23 mouse cellular contexts compared by ENCODE assay signal in genomic region chr1:146523727-146524573, GRCm38 (mm10). TPM values are rescaled to one million over a fixed set of nuclear protein-coding genes. Genes with fewer than 3 reads are reported as not detected.
DNase-seq lines count a peak whose midpoint lies in the region; ATAC-seq and TF ChIP-seq lines count a peak whose summit lies in the region.
"Had no signal": no experiment of that assay in that cellular context is flagged by ENCODE, and none has a peak within 500 bp of the region (broad histone marks: within the 10 kb centered on the region; RNA-seq: fewer than 3 reads in every experiment).

No protein-coding gene starts in this region.

- no peak overlapping the region for H3K9ac ChIP-seq in forebrain, embryonic 11.5 days (ENCODE audit: low read length)
- H3K9ac ChIP-seq in hindbrain, postnatal 0 days (replicated peaks; ENCODE audit: low read length) = no peak overlapping the region
- no peak overlapping the region for H3K9ac ChIP-seq in neural tube, embryonic 14.5 days (replicated peaks; ENCODE audit: low read depth, low read length)
- H3K9ac ChIP-seq: embryonic facial prominence, embryonic 12.5 days; forebrain, embryonic 15.5 days; heart, embryonic 13.5 days; intestine, embryonic 15.5 days had no signal

- peak; percentile 72 for ATAC-seq in forebrain, embryonic 11.5 days (replicated peaks; ENCODE audit: low FRiP score)
- no peak for ATAC-seq in hindbrain, postnatal 0 days
- ATAC-seq in neural tube, embryonic 14.5 days (ENCODE audit: low read depth) = 0 out of 2 replicates have a peak, but pooled peaks have one; percentile 31
- ATAC-seq: activated CD4-positive, CD25-positive, alpha-beta regulatory T cell, adult 4 months; forebrain, embryonic 15.5 days; intestine, embryonic 15.5 days; Patski had no signal

- no peaks in the 10 kb centered on the region for H3K36me3 ChIP-seq in forebrain, embryonic 11.5 days (ENCODE audit: control insufficient read depth, insufficient read depth, low read length)
- no peaks in the 10 kb centered on the region for H3K36me3 ChIP-seq in forebrain, embryonic 10.5 days (replicated peaks)
- H3K36me3 ChIP-seq in hindbrain, postnatal 0 days (ENCODE audit: insufficient read depth, low read length) = no peaks in the 10 kb centered on the region
- no peaks in the 10 kb centered on the region for H3K36me3 ChIP-seq in hindbrain, embryonic 10.5 days
- H3K36me3 ChIP-seq in neural tube, embryonic 14.5 days (ENCODE audit: control insufficient read depth, insufficient read depth, low read length) = no peaks in the 10 kb centered on the region
- H3K36me3 ChIP-seq: embryonic facial prominence, embryonic 12.5 days; forebrain, embryonic 15.5 days; heart, embryonic 13.5 days; intestine, embryonic 15.5 days had no signal

- H3K4me1 ChIP-seq in forebrain, embryonic 11.5 days (replicated peaks; ENCODE audit: control insufficient read depth, insufficient read depth, low read length) = no peaks in the 10 kb centered on the region
- peaks cover 8% of the 10 kb centered on the region for H3K4me1 ChIP-seq in forebrain, embryonic 10.5 days
- H3K4me1 ChIP-seq in hindbrain, postnatal 0 days (ENCODE audit: insufficient read depth, low read length) = no peaks in the 10 kb centered on the region
- no peaks in the 10 kb centered on the region for H3K4me1 ChIP-seq in hindbrain, embryonic 10.5 days (replicated peaks)
- no peaks in the 10 kb centered on the region for H3K4me1 ChIP-seq in neural tube, embryonic 14.5 days (ENCODE audit: control insufficient read depth, insufficient read depth, low read length)
- H3K4me1 ChIP-seq: embryonic facial prominence, embryonic 12.5 days; forebrain, embryonic 15.5 days; heart, embryonic 13.5 days; intestine, embryonic 15.5 days had no signal

- TF ChIP-seq CTCF in hindbrain, postnatal 0 days (IDR thresholded peaks at IDR 0.05; ENCODE audit: low read depth) = no peak

- no peak for DNase-seq in forebrain, embryonic 11.5 days (ENCODE audit: low spot score)
- no peak for DNase-seq in forebrain, embryonic 10.5 days (ENCODE audit: extremely low spot score, low spot score)
- peak; percentile 30 for DNase-seq in hindbrain, postnatal 0 days (ENCODE audit: low spot score)
- no peak for DNase-seq in hindbrain, embryonic 10.5 days (ENCODE audit: low spot score)
- no peak for DNase-seq in neural tube, embryonic 10.5 days (ENCODE audit: extremely low spot score, low spot score)
- DNase-seq in ovary, adult 18-20 months (ENCODE audit: low spot score) = no peak
- no peak for DNase-seq in Muller cell, postnatal 12 days (ENCODE audit: inconsistent ontology term)
- DNase-seq: adrenal gland, postnatal 14 days; cerebellum, adult 11 months; cerebellum, adult 8-10 months; gastrocnemius, postnatal 36 days; heart, adult 11 months; heart, postnatal 4 days had no signal

- H3K9me3 ChIP-seq in forebrain, embryonic 11.5 days (ENCODE audit: control insufficient read depth, low read length) = no peaks in the 10 kb centered on the region
- H3K9me3 ChIP-seq in forebrain, embryonic 10.5 days = no peaks in the 10 kb centered on the region
- no peaks in the 10 kb centered on the region for H3K9me3 ChIP-seq in hindbrain, postnatal 0 days (ENCODE audit: low read length)
- no peaks in the 10 kb centered on the region for H3K9me3 ChIP-seq in hindbrain, embryonic 10.5 days
- H3K9me3 ChIP-seq in neural tube, embryonic 14.5 days (ENCODE audit: control insufficient read depth, low read length) = no peaks in the 10 kb centered on the region
- H3K9me3 ChIP-seq: embryonic facial prominence, embryonic 12.5 days; forebrain, embryonic 15.5 days; heart, embryonic 13.5 days; intestine, embryonic 15.5 days had no signal

- no peak overlapping the region for H3K4me2 ChIP-seq in forebrain, embryonic 11.5 days (ENCODE audit: low read depth, low read length, severe bottlenecking)
- no peak overlapping the region for H3K4me2 ChIP-seq in hindbrain, postnatal 0 days (ENCODE audit: low read depth, low read length)
- H3K4me2 ChIP-seq in neural tube, embryonic 14.5 days (ENCODE audit: low read depth, low read length) = no peak overlapping the region
- H3K4me2 ChIP-seq: embryonic facial prominence, embryonic 12.5 days; forebrain, embryonic 15.5 days; heart, embryonic 13.5 days; intestine, embryonic 15.5 days had no signal

- H3K27me3 ChIP-seq in forebrain, embryonic 11.5 days (ENCODE audit: control insufficient read depth, insufficient read depth, low read length) = no peaks in the 10 kb centered on the region
- H3K27me3 ChIP-seq in forebrain, embryonic 10.5 days (ENCODE audit: poor library complexity, severe bottlenecking) = no peaks in the 10 kb centered on the region
- no peaks in the 10 kb centered on the region for H3K27me3 ChIP-seq in hindbrain, postnatal 0 days (ENCODE audit: insufficient read depth, low read length)
- H3K27me3 ChIP-seq in hindbrain, embryonic 10.5 days (ENCODE audit: insufficient read depth, poor library complexity, severe bottlenecking) = no peaks in the 10 kb centered on the region
- H3K27me3 ChIP-seq in neural tube, embryonic 14.5 days (ENCODE audit: control insufficient read depth, insufficient read depth, low read length) = no peaks in the 10 kb centered on the region
- H3K27me3 ChIP-seq: embryonic facial prominence, embryonic 12.5 days; forebrain, embryonic 15.5 days; heart, embryonic 13.5 days; intestine, embryonic 15.5 days; Patski had no signal

- no peak overlapping the region for H3K27ac ChIP-seq in forebrain, embryonic 11.5 days (ENCODE audit: low read depth, low read length)
- no peak overlapping the region for H3K27ac ChIP-seq in forebrain, embryonic 10.5 days
- H3K27ac ChIP-seq in hindbrain, postnatal 0 days = no peak overlapping the region
- no peak overlapping the region for H3K27ac ChIP-seq in hindbrain, embryonic 10.5 days
- no peak overlapping the region for H3K27ac ChIP-seq in neural tube, embryonic 14.5 days (ENCODE audit: low read depth, low read length)
- H3K27ac ChIP-seq: embryonic facial prominence, embryonic 12.5 days; forebrain, embryonic 15.5 days; heart, embryonic 13.5 days; intestine, embryonic 15.5 days had no signal

- 54% methylated on average over 11 of the region's 11 CpGs for WGBS in forebrain, embryonic 11.5 days
- 56% methylated on average over 11 of the region's 11 CpGs for WGBS in forebrain, embryonic 10.5 days
- WGBS in hindbrain, postnatal 0 days = 68% methylated on average over 11 of the region's 11 CpGs
- 68% methylated on average over 11 of the region's 11 CpGs for WGBS in hindbrain, embryonic 10.5 days
- 71% methylated on average over 11 of the region's 11 CpGs for WGBS in neural tube, embryonic 14.5 days

- no peak overlapping the region for H3K4me3 ChIP-seq in forebrain, embryonic 11.5 days (ENCODE audit: low read depth, low read length)
- no peak overlapping the region for H3K4me3 ChIP-seq in forebrain, embryonic 10.5 days
- no peak overlapping the region for H3K4me3 ChIP-seq in hindbrain, postnatal 0 days (ENCODE audit: low read length)
- no peak overlapping the region for H3K4me3 ChIP-seq in hindbrain, embryonic 10.5 days
- no peak overlapping the region for H3K4me3 ChIP-seq in neural tube, embryonic 14.5 days (ENCODE audit: low read depth, low read length)
- H3K4me3 ChIP-seq: embryonic facial prominence, embryonic 12.5 days; forebrain, embryonic 15.5 days; heart, embryonic 13.5 days; intestine, embryonic 15.5 days had no signal

RNA-seq across cellular contexts. Expression of gene Brinp3, which starts 29.4 kb away (rescaled TPM):
- polyA plus RNA-seq in forebrain, embryonic 11.5 days (2014; fragmentation: Nextera tagmentation; extraction: Ambion mirVana) = 2.1 and 2.8 TPM in 2 replicates
- 0.48 and 1.3 TPM in 2 replicates for polyA plus RNA-seq in forebrain, embryonic 10.5 days (2016; fragmentation: Nextera tagmentation; extraction: Ambion mirVana)
- 56.0 and 57.1 TPM in 2 replicates for total RNA-seq in hindbrain, postnatal 0 days (2014; rRNA removed)
- 40.7 and 44.5 TPM in 2 replicates for polyA plus RNA-seq in hindbrain, postnatal 0 days (2015; fragmentation: Nextera tagmentation; extraction: Ambion mirVana)
- 0.12 and 0.39 TPM in 2 replicates for polyA plus RNA-seq in hindbrain, embryonic 10.5 days (2016; fragmentation: Nextera tagmentation; extraction: Ambion mirVana)
- polyA plus RNA-seq in neural tube, embryonic 14.5 days (2014; fragmentation: Nextera tagmentation; extraction: Ambion mirVana) = 35.2 and 43.6 TPM in 2 replicates
- total RNA-seq: adrenal gland, adult 18-20 months; adrenal gland, postnatal 14 days; gastrocnemius, adult 8-10 months; gastrocnemius, postnatal 36 days; heart, postnatal 4 days; MEL had no signal
- polyA plus RNA-seq: activated CD4-positive, CD25-positive, alpha-beta regulatory T cell, adult 4 months; Patski had no signal
